Mouse (Mus musculus) stomach, postnatal 0 days (tissue): ENCODE data around the gene AI837181. TPM values are rescaled to one million over a fixed set of nuclear protein-coding genes. Genes with fewer than 3 reads are reported as not detected.

ENCODE experiments used
- ATAC-seq: fragments of 200-750 bp; cut with Nextera tagmentation; 2 replicates; pipeline ENCODE4 v1.8.0; 2017; ENCODE audit not compliant: low FRiP score, low TSS enrichment
- DNase-seq: peaks from one replicate; pipeline ENCODE4 v3.0.0-alpha.2; 2016; ENCODE audit warnings: low spot score
- H3K27ac ChIP-seq: fragments of 300-500 bp; sonication (generic); replicated peaks from 2 replicates; pipeline ENCODE4 v1.5.1; 2014; ENCODE audit warnings: mild to moderate bottlenecking, control low read depth
- H3K27me3 ChIP-seq: fragments of 300-500 bp; sonication (generic); 2 replicates; pipeline ENCODE4 v1.6.1; 2014; ENCODE audit warnings: low read length; ENCODE audit not compliant: control insufficient read depth, insufficient read depth
- H3K36me3 ChIP-seq: fragments of 300-500 bp; sonication (generic); 2 replicates; pipeline ENCODE4 v1.6.1; 2014; ENCODE audit warnings: low read length, mixed read lengths; ENCODE audit not compliant: control insufficient read depth, insufficient read depth
- H3K4me1 ChIP-seq: fragments of 300-500 bp; sonication (generic); replicated peaks from 2 replicates; pipeline ENCODE4 v1.6.1; 2014; ENCODE audit warnings: antibody characterized with exemption; ENCODE audit not compliant: control insufficient read depth, insufficient read depth
- H3K4me2 ChIP-seq: fragments of 300-500 bp; sonication (generic); replicated peaks from 2 replicates; pipeline ENCODE4 v1.6.1; 2014; ENCODE audit warnings: low read depth, mild to moderate bottlenecking, control low read depth, moderate library complexity
- H3K4me3 ChIP-seq: fragments of 300-500 bp; sonication (generic); 2 replicates; pipeline ENCODE4 v1.5.1; 2014; ENCODE audit warnings: low read depth, low read length, control low read depth
- H3K9ac ChIP-seq: fragments of 300-500 bp; sonication (generic); 2 replicates; pipeline ENCODE4 v1.6.1; 2014; ENCODE audit warnings: mild to moderate bottlenecking, low read length, control low read depth, mixed read lengths
- H3K9me3 ChIP-seq: fragments of 300-500 bp; sonication (generic); 2 replicates; pipeline ENCODE4 v1.6.1; 2016; ENCODE audit warnings: low read length; ENCODE audit not compliant: control insufficient read depth
- CTCF ChIP-seq: IDR thresholded peaks from 2 replicates; pipeline ENCODE4 v1.5.1; 2016; ENCODE audit warnings: antibody characterized with exemption, low read depth, mild to moderate bottlenecking, moderate library complexity
- EP300 ChIP-seq: optimal IDR thresholded peaks from 2 replicates; pipeline ENCODE3; 2016; ENCODE audit warnings: antibody characterized with exemption
- WGBS: fragments of 180-500 bp; shearing (Covaris S2); extraction: QIAGEN DNeasy Blood & Tissue Kit; methylation state at CpG from one replicate; pipeline ENCODE4 v1.1.7; 2014; 5-methylcytosine and 5-hydroxymethylcytosine counted together
- polyA plus RNA-seq: library from polyadenylated mRNA; unstranded; fragments of >200 nt; fragmentation: Nextera tagmentation; extraction: Ambion mirVana; gene quantifications from 2 replicates; pipeline ENCODE4 v1.2.1, GENCODE M21; 2015

Gene AI837181
- polyA plus RNA-seq, 1 experiment from 2014 or later: 36.5 TPM

DNA sequence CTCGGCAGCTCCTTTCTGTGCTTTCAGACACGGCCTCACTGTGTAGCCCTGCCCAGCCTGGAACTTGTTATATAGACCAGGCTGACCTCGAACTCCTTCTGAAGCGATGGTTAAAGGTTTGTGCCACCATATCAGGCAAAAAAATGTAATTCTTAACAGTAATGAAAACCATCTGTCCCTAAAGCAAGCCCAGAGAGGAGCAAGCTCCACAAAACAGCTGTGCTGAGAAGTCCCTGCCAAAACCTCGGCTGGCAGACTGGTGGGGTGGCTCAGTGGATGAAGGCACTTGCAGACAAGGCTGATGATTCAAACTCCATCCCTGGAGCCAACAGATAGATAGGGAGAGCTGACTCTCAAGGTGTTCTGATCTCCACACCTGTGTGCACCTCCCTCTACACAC is 15.9 kb upstream of the AI837181 start:
- Histone ChIP-seq H3K4me1 (no peaks in the 10 kb centered on the region), H3K4me2 (no peak overlapping the region), H3K27me3 (no peaks in the 10 kb centered on the region), H3K36me3 (peaks cover 2% of the 10 kb centered on the region; the same call in 1 of the 2 replicates), H3K27ac (no peak overlapping the region; the same call in 1 of the 2 replicates), H3K4me3 (no peak overlapping the region), H3K9me3 (no peaks in the 10 kb centered on the region), H3K9ac (no peak overlapping the region)
- DNase-seq (no peak), ATAC-seq (no peak)
- TF ChIP-seq EP300 (no peak), CTCF (no peak)
- 54% methylated on average over 5 of the region's 5 CpGs for WGBS

DNA sequence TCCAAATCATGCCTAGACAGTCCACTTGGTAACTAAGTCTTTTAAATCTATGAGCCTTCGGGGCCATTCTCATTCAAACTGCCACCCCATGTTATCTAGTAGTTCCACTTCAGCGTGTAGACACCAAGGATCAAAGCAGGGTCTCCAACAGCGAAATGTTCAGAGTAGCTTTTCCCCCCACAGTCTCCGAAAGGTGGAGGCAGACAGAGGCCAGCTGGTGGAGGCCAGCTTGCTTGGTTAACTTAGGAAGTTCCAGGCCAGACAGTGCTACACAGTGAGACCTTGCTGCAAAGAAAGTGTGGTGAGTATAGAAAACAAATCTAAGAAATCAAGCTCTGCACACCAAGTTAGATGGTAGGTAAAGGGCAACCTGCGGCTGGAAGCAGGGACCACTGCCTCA is 14.3 kb upstream of the AI837181 start:
- WGBS: 88% methylated on average over 5 of the region's 5 CpGs
- no peak overlapping the region for H3K4me2 ChIP-seq
- no peak for DNase-seq
- H3K4me1 ChIP-seq: no peaks in the 10 kb centered on the region
- H3K27me3 ChIP-seq: no peaks in the 10 kb centered on the region
- no peak for TF ChIP-seq EP300
- TF ChIP-seq CTCF: no peak
- H3K4me3 ChIP-seq: no peak overlapping the region
- no peaks in the 10 kb centered on the region for H3K9me3 ChIP-seq
- no peak for ATAC-seq
- H3K9ac ChIP-seq: no peak overlapping the region
- no peak overlapping the region for H3K27ac ChIP-seq
- peaks cover 2% of the 10 kb centered on the region; the same call in 1 of the 2 replicates for H3K36me3 ChIP-seq

GRCm38 (mm10) chr19:5411961-5412360 is 13.0 kb upstream of the AI837181 start:
- H3K9ac ChIP-seq: no peak overlapping the region
- DNase-seq (no peak), ATAC-seq (no peak)
- H3K27ac ChIP-seq: no peak overlapping the region
- H3K27me3 ChIP-seq: no peaks in the 10 kb centered on the region
- H3K4me3 ChIP-seq: no peak overlapping the region
- WGBS: 60% methylated on average over 5 of the region's 5 CpGs
- no peaks in the 10 kb centered on the region for H3K4me1 ChIP-seq
- TF ChIP-seq EP300 (no peak), CTCF (no peak)
- H3K36me3 ChIP-seq: peaks cover 2% of the 10 kb centered on the region; the same call in 1 of the 2 replicates
- H3K9me3 ChIP-seq: no peaks in the 10 kb centered on the region
- H3K4me2 ChIP-seq: no peak overlapping the region

- no peak overlapping the region for H3K4me2 ChIP-seq
- no peak for TF ChIP-seq EP300
- TF ChIP-seq CTCF: no peak
- no peaks in the 10 kb centered on the region for H3K9me3 ChIP-seq
- no peak overlapping the region for H3K9ac ChIP-seq
- H3K36me3 ChIP-seq: peaks cover 1% of the 10 kb centered on the region; the same call in 1 of the 2 replicates
- WGBS: 73% methylated on average over 4 of the region's 4 CpGs
- ATAC-seq (no peak), DNase-seq (no peak)
- H3K4me3 ChIP-seq: no peak overlapping the region
- H3K4me1 ChIP-seq: no peaks in the 10 kb centered on the region
- no peak overlapping the region for H3K27ac ChIP-seq
- H3K27me3 ChIP-seq: no peaks in the 10 kb centered on the region
Observed at GRCm38 (mm10) chr19:5413840-5414239, 11.1 kb upstream of the AI837181 start.

- 56% methylated on average over 2 of the region's 2 CpGs for WGBS
- DNase-seq: no peak
Observed at GRCm38 (mm10) chr19:5414534-5414957, 10.4 kb upstream of the AI837181 start.

GRCm38 (mm10) chr19:5418750-5419466 is 6.0 kb upstream of the AI837181 start:
- no peak for ATAC-seq
- H3K27ac ChIP-seq: no peak overlapping the region
- no peak for DNase-seq
- 93% methylated on average over 8 of the region's 8 CpGs for WGBS
- H3K9ac ChIP-seq: no peak overlapping the region
- no peak for TF ChIP-seq CTCF
- no peak for TF ChIP-seq EP300
- no peak overlapping the region for H3K4me2 ChIP-seq
- H3K4me1 ChIP-seq: peaks cover 4% of the 10 kb centered on the region; the same call in 1 of the 2 replicates
- H3K4me3 ChIP-seq: no peak overlapping the region
- H3K9me3 ChIP-seq: no peaks in the 10 kb centered on the region
- peaks cover 3% of the 10 kb centered on the region for H3K36me3 ChIP-seq
- no peaks in the 10 kb centered on the region for H3K27me3 ChIP-seq

More at GRCm38 (mm10) chr19:5414534-5414957, 10.4 kb upstream of the AI837181 start:
- no peak overlapping the region for H3K9ac ChIP-seq
- no peaks in the 10 kb centered on the region for H3K4me1 ChIP-seq
- H3K27me3 ChIP-seq: no peaks in the 10 kb centered on the region
- H3K4me2 ChIP-seq: no peak overlapping the region
- no peak overlapping the region for H3K4me3 ChIP-seq
- no peak for ATAC-seq
- no peaks in the 10 kb centered on the region for H3K36me3 ChIP-seq
- TF ChIP-seq EP300: no peak
- TF ChIP-seq CTCF: no peak
- H3K27ac ChIP-seq: no peak overlapping the region
- H3K9me3 ChIP-seq: no peaks in the 10 kb centered on the region
